Mouse (Mus musculus) intestine, embryonic 16.5 days (tissue): ENCODE measurements at regions not wholly inside any gene's neighbourhood (a gene's known extent, or its start where the extent isn't known, plus 50 kb on each side); places are given as distances from the start of the nearest gene placed in this dataset.
"Not testable (repeated sequence)": the region's sequence is repeated elsewhere in the genome, so short reads cannot be mapped to it uniquely, and the experiment has no call there.

Source experiments
- ATAC-seq: fragments of 200-750 bp; cut with Nextera tagmentation; 2 replicates; pipeline ENCODE4 v1.8.0; 2017; ENCODE audit warnings: moderate TSS enrichment, moderate library complexity
- H3K27ac ChIP-seq: fragments of 300-500 bp; sonication (generic); 2 replicates; pipeline ENCODE4 v1.5.1; 2014; ENCODE audit warnings: mild to moderate bottlenecking, low read length
- H3K27me3 ChIP-seq: fragments of 300-500 bp; sonication (generic); replicated peaks from 2 replicates; pipeline ENCODE4 v1.6.1; 2014; ENCODE audit warnings: low read length, control low read depth, mixed read lengths; ENCODE audit not compliant: control insufficient read depth, insufficient read depth
- H3K36me3 ChIP-seq: fragments of 300-500 bp; sonication (generic); 2 replicates; pipeline ENCODE4 v1.6.1; 2014; ENCODE audit warnings: low read length, control low read depth; ENCODE audit not compliant: control insufficient read depth, insufficient read depth
- H3K4me1 ChIP-seq: fragments of 300-500 bp; sonication (generic); 2 replicates; pipeline ENCODE4 v1.6.1; 2014; ENCODE audit warnings: low read length, control low read depth, mixed read lengths; ENCODE audit not compliant: control insufficient read depth, insufficient read depth
- H3K4me2 ChIP-seq: fragments of 300-500 bp; sonication (generic); 2 replicates; pipeline ENCODE4 v1.6.1; 2014; ENCODE audit warnings: low read depth, low read length, control low read depth
- H3K4me3 ChIP-seq: fragments of 300-500 bp; sonication (generic); 2 replicates; pipeline ENCODE4 v1.5.1; 2014; ENCODE audit warnings: mild to moderate bottlenecking, low read length
- H3K9ac ChIP-seq: fragments of 300-500 bp; sonication (generic); 2 replicates; pipeline ENCODE4 v1.6.1; 2014; ENCODE audit warnings: low read depth, low read length
- H3K9me3 ChIP-seq: fragments of 300-500 bp; sonication (generic); 2 replicates; pipeline ENCODE4 v1.6.1; 2016; ENCODE audit warnings: low read length, control low read depth; ENCODE audit not compliant: control insufficient read depth
- WGBS: fragments of 180-500 bp; shearing (Covaris S2); extraction: QIAGEN DNeasy Blood & Tissue Kit; methylation state at CpG from one replicate; pipeline ENCODE4 v1.1.7; 2014; 5-methylcytosine and 5-hydroxymethylcytosine counted together

DNA sequence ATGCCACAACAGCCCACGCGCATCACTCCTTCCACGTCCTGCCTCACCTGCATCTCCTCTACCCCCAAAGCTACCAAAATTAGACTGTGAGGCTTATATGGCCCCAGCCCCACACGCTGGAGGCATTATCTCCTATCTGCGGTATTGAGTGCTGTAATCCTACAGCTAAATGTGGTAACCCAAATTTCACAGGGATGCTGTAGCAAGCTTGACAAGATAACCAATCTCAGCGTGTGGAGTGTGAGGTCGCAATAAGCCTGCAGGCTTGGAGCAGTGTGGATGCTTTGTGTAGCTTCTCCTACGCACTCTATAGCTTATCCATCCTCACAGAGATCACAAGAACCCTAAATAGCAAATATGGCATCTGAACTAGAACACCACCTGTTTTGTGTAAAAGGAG is 251.2 kb upstream of the Kcnh8 start:
- Histone ChIP-seq H3K36me3 (no peaks in the 10 kb centered on the region), H3K9ac (no peak overlapping the region), H3K4me3 (no peak overlapping the region), H3K27ac (no peak overlapping the region), H3K4me1 (no peaks in the 10 kb centered on the region), H3K27me3 (no peaks in the 10 kb centered on the region), H3K9me3 (no peaks in the 10 kb centered on the region), H3K4me2 (no peak overlapping the region)
- ATAC-seq: no peak
- WGBS: 86% methylated on average over 8 of the region's 8 CpGs

DNA sequence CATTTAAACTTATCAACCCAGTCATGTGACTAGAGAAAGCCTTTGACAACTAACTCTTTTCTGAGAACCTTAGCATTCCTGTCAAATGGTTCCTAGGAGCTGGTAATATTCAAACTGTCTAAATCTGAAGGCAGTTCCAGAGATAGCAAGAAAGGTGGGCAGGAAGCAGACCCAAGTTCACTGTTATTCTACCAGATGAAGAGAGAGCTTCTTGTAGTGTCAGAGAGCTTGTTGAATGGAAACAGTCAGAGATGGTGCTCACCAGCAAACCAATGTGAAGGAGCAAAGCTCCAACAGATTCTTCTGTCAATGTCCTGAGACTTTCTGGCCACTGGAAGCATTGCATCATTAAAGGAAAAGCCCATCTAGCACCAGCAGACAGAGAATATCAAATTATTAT is 251.8 kb upstream of the Kcnh8 start:
- Histone ChIP-seq H3K27me3 (no peaks in the 10 kb centered on the region), H3K4me1 (no peaks in the 10 kb centered on the region)
- no peak for ATAC-seq

DNA sequence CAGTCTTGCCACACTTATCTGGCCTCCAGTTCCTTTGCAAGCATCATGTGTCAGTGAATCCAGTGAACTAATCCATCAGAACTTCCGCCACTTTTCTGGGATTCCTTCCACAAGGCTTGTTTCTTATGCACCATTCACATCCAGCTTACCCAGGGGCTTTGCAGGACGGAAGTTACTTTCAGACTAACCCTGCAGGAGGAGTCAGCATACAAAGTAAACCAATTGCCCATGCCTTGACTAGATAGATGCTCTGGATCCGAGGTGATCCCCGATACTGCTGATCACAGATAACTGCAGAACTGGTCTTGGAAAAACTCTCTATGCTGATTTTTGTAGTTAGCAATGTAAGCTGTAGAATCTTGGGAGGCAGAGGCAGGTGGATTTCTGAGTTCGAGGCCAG is 252.6 kb upstream of the Kcnh8 start:
- 81% methylated on average over 5 of the region's 5 CpGs for WGBS
- Histone ChIP-seq H3K27me3 (no peaks in the 10 kb centered on the region), H3K36me3 (no peaks in the 10 kb centered on the region), H3K4me3 (no peak overlapping the region), H3K27ac (no peak overlapping the region), H3K9ac (no peak overlapping the region), H3K4me2 (no peak overlapping the region), H3K9me3 (no peaks in the 10 kb centered on the region), H3K4me1 (no peaks in the 10 kb centered on the region)
- no peak for ATAC-seq

More for the DNA sequence above, 251.8 kb upstream of the Kcnh8 start:
- Histone ChIP-seq H3K9me3 (no peaks in the 10 kb centered on the region), H3K4me2 (no peak overlapping the region), H3K9ac (no peak overlapping the region), H3K4me3 (no peak overlapping the region), H3K27ac (no peak overlapping the region), H3K36me3 (no peaks in the 10 kb centered on the region)

DNA sequence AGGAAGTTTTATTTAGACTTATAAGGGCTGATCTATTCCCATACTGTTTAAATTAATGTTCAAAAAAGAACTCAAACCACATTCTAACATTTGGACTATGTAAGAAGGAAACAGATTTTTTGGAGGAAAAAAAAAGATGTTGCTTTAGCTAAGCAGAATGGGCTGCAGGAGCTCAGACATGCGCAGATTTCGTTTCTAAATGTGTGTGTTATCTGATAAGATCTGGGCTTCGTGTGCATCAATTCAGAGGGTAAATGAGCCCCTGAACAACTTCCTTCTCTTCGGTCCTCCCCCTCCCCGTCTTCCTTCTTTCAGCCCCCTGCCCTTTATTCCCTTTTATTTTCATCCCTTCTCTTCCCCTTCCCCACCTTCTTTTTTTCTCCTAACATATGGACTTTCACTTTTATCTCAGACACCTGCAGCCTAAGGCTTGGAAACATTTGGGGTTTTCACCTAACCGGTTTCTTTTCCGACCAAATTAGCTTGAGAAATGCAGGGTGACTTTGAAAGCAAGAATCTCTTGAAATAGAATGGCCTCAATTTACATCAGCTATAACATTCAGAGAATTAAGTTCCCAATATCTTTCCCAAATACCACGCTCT is 253.9 kb upstream of the Kcnh8 start:
- ATAC-seq: no peak
- H3K36me3 ChIP-seq: no peaks in the 10 kb centered on the region
- H3K4me2 ChIP-seq: no peak overlapping the region
- H3K4me1 ChIP-seq: no peaks in the 10 kb centered on the region
- H3K9me3 ChIP-seq: no peaks in the 10 kb centered on the region
- H3K27ac ChIP-seq: no peak overlapping the region
- WGBS: 66% methylated on average over 8 of the region's 8 CpGs
- H3K27me3 ChIP-seq: no peaks in the 10 kb centered on the region
- no peak overlapping the region for H3K4me3 ChIP-seq
- no peak overlapping the region for H3K9ac ChIP-seq

DNA sequence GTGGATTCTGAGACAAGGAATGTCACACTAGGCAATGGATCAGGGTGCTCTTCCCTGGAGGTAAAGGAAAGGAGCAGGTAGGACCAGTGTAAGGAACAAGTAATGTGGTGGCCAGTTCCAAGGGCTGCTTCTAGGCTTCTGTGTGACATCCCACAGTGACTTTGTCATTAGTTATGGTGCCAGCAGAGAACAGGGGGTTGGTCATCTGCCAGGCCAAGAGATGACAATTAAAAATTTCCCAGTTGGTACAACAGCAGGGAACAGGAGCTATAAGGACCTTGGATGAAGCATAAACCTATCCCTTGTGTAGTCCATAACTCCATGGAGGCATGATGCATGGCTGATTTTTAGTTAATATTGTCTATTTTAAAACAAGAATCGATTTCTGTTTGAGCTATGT is 281.9 kb upstream of the Kcnh8 start:
- no peak overlapping the region for H3K4me2 ChIP-seq
- H3K9me3 ChIP-seq: no peaks in the 10 kb centered on the region
- H3K27ac ChIP-seq: no peak overlapping the region
- H3K4me3 ChIP-seq: no peak overlapping the region
- H3K36me3 ChIP-seq: no peaks in the 10 kb centered on the region
- WGBS: 79% methylated on average over 1 of the region's 1 CpGs
- H3K4me1 ChIP-seq: no peaks in the 10 kb centered on the region
- no peaks in the 10 kb centered on the region for H3K27me3 ChIP-seq
- no peak for ATAC-seq
- H3K9ac ChIP-seq: no peak overlapping the region

DNA sequence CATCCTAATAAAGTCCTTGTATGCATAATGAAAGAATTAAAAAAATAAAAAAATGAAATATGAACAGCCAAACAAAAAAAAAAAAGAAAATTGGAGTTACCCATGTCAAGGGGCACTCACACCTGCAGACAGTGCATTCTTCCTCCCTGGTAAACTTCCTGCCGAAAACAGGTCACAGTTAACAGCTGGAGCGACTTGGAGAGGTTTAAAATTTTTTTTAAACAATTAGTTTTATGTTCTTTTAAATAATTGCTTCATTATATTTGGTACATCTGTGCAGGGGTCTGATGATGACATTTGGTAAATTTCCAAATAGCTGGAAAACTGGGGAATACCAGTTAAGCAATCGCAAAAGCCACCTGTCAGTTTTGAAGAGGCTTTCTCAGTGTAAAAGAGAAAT is 285.5 kb upstream of the Kcnh8 start:
- no peak overlapping the region for H3K9ac ChIP-seq
- no peak overlapping the region for H3K4me2 ChIP-seq
- ATAC-seq: no peak
- H3K4me3 ChIP-seq: no peak overlapping the region
- WGBS: 74% methylated on average over 3 of the region's 3 CpGs
- H3K9me3 ChIP-seq: no peaks in the 10 kb centered on the region
- no peaks in the 10 kb centered on the region for H3K27me3 ChIP-seq
- no peaks in the 10 kb centered on the region for H3K4me1 ChIP-seq
- H3K36me3 ChIP-seq: no peaks in the 10 kb centered on the region
- H3K27ac ChIP-seq: no peak overlapping the region

DNA sequence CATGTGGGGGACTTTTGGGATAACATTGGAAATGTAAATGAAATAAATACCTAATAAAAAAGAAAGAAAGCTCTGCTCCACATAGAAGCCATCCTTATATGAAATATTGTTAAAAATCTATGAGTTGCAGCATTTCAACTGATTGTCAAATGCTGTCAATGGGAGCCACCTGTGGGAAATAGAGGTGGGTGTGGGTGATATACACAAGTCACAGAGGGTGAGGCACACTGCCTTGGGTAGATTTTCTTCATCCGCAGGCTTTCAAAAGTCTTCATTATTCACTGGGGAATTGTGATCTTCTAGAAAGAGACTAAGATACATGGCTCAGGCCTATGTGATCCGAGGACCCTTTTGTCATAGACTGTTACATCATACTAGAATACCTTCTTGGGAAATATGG is 286.6 kb upstream of the Kcnh8 start:
- Histone ChIP-seq H3K27me3 (no peaks in the 10 kb centered on the region), H3K27ac (no peak overlapping the region), H3K4me1 (no peaks in the 10 kb centered on the region), H3K9me3 (no peaks in the 10 kb centered on the region), H3K4me3 (no peak overlapping the region), H3K4me2 (no peak overlapping the region), H3K9ac (no peak overlapping the region), H3K36me3 (no peaks in the 10 kb centered on the region)
- ATAC-seq: no peak
- 88% methylated on average over 2 of the region's 2 CpGs for whole genome bisulfite sequencing

DNA sequence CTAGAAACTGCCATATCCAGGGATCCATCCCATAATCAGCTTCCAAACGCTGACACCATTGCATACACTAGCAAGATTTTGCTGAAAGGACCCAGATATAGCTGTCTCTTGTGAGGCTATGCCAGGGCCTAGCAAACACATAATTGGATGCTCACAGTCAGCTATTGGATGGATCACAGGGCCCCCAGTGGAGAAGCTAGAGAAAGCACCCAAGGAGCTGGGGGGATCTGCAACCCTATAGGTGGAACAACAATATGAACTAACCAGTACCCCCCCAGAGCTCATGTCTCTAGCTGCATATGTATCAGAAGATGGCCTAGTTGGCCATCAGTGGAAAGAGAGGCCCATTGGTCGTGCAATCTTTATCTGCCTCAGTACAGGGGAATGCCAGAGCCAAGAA is 287.1 kb upstream of the Kcnh8 start:
- H3K36me3 ChIP-seq, ATAC-seq, H3K4me2 ChIP-seq, H3K9me3 ChIP-seq, H3K9ac ChIP-seq, H3K27me3 ChIP-seq, H3K27ac ChIP-seq, H3K4me1 ChIP-seq, H3K4me3 ChIP-seq: not testable (repeated sequence)
- WGBS: 83% methylated on average over 1 of the region's 2 CpGs

DNA sequence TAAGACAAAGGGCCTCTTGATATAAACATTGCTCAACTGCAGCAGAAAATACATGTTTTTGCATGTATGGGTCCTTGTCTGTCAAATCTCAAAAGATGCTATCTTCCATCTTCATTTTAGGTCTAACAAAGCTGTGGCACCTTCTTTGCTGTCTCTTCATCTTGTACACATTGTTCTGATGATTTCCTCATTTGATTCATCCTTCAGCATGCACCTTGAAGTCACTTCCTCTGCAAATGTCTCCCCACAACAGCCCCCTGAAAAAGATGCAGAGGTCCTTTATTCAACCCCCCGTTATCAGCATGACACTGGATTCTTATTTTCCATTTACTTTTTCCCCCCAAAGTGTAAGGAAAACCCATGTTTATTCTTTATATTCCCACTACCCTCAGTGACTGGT is 290.5 kb upstream of the Kcnh8 start:
- no peak overlapping the region for H3K27ac ChIP-seq
- no peaks in the 10 kb centered on the region for H3K27me3 ChIP-seq
- H3K4me3 ChIP-seq: no peak overlapping the region
- no peaks in the 10 kb centered on the region for H3K4me1 ChIP-seq
- no peak overlapping the region for H3K4me2 ChIP-seq
- H3K9ac ChIP-seq: no peak overlapping the region
- no peak for ATAC-seq
- H3K36me3 ChIP-seq: no peaks in the 10 kb centered on the region
- WGBS: 83% methylated on average over 1 of the region's 1 CpGs
- no peaks in the 10 kb centered on the region for H3K9me3 ChIP-seq

DNA sequence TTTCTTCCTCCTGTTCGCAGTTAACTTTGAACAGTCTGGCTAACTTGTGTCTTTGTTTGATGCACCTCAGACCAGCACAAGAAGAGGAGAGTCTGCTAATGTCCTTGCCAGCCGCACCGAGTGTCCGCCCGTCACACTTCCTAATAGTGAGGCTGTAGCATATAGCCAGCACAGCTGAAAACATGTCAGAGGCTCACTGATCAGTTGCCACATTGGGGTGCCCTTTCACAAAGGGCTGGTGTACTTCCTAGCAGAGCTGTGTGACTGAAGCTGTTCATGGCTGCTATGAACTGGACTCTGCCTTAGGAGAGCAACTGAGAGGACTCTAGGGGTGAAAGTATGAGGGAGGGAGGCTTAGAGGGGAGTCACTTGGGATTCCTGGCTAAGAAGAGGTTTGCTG is 293.7 kb upstream of the Kcnh8 start:
- Histone ChIP-seq H3K4me3 (no peak overlapping the region), H3K4me2 (no peak overlapping the region), H3K36me3 (no peaks in the 10 kb centered on the region), H3K9ac (no peak overlapping the region), H3K9me3 (no peaks in the 10 kb centered on the region), H3K4me1 (no peaks in the 10 kb centered on the region), H3K27me3 (no peaks in the 10 kb centered on the region), H3K27ac (no peak overlapping the region)
- ATAC-seq: no peak
- 75% methylated on average over 5 of the region's 5 CpGs for WGBS
